Mouse (Mus musculus): ENCODE results near the gene Gm26727. TPM values are rescaled to one million over a fixed set of nuclear protein-coding genes. Genes with fewer than 3 reads are reported as not detected.
"Not testable (repeated sequence)": the region's sequence is repeated elsewhere in the genome, so short reads cannot be mapped to it uniquely, and the experiment has no call there.

The Gm26727 gene
- polyA plus RNA-seq (2012; ENCODE audit: insufficient read depth, low replicate concordance), result not detected in 2 replicates

DNA sequence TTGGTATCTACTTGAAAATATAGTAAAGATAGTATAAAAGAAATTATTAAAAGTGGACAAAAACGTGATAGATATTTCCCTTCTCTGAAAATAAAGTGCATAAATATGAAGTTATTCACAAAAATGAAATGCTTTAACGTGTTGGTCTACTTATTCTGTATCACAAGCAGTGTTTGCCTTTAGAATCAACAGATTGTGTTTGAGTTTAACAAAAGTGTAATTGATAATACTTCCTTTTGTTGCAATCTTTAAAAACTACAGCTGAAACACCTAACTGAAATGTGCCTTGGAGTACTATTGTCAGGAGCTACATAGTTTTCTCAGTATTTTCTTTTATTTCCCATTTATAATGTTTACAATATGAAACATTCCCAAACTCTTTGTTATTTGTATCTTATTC, at the start of gene Gm26727:
Gene Gm26727, minus strand, starts transcription at position 101 of the 400 bp plus-strand sequence.
- Histone ChIP-seq H3K9me3 (no peaks in the 10 kb centered on the region), H3K27me3 (replicated peaks) (no peaks in the 10 kb centered on the region), H3K4me1 (no peaks in the 10 kb centered on the region), H3K4me3 (replicated peaks) (no peak within 1 kb of the TSS), H3K36me3 (replicated peaks; ENCODE audit: low read length) (no peaks in the 10 kb centered on the region)
- TF ChIP-seq GATA1 (IDR thresholded peaks at IDR 0.05; ENCODE audit: borderline replicate concordance, low read length) (no peak), FLI1 (IDR thresholded peaks at IDR 0.05; ENCODE audit: low read length) (no peak)

DNA sequence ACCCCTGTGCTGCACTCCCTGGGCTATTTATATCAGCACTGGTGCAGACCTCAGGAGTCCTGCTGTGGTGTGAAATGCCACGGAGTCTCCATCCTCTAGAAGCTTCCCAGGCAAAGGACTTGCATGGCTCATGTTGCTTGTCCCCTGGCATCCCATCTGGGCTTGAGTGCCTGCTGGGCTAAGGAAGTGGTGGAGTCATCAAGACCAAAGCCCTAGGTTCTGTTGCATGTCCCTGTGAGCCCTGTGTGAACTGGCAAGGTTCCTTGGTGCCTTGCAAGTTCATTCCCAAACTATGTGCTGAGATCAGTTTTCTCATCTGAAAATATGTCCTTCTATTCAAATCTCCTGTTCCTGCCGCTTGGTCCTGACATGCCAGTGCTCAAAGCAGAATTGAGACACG, 48.1 kb upstream of the Gm26727 start:
- Histone ChIP-seq H3K4me3 (replicated peaks) (no peak overlapping the region), H3K9me3 (no peaks in the 10 kb centered on the region), H3K4me1 (no peaks in the 10 kb centered on the region), H3K27me3 (replicated peaks) (no peaks in the 10 kb centered on the region), H3K36me3 (replicated peaks; ENCODE audit: low read length) (no peaks in the 10 kb centered on the region)
- TF ChIP-seq GATA1 (IDR thresholded peaks at IDR 0.05; ENCODE audit: borderline replicate concordance, low read length) (no peak), FLI1 (IDR thresholded peaks at IDR 0.05; ENCODE audit: low read length) (no peak)

DNA sequence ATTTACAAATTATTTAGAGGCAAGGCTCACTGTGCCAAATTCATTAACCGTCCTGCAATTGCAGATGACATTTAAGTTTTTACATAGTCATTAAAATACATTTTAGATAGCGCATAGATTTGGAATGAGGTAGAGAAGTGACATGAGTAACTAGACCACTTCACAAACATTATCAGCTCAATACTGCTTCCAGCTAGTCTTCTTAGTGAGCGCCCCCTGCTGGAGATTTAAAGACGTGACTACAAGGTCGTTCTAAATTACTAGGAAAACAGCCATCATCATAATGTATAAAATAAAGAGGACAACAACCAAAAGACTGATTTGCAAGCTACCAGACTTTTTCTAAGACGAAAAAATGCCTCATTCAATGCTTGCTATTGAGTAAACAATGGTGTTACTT, 44.8 kb upstream of the Gm26727 start:
- Histone ChIP-seq H3K36me3 (replicated peaks; ENCODE audit: low read length) (no peaks in the 10 kb centered on the region), H3K4me1 (no peaks in the 10 kb centered on the region), H3K9me3 (0 out of 2 replicates have a peak, but pooled peaks cover 3% of the 10 kb centered on the region), H3K27me3 (replicated peaks) (no peaks in the 10 kb centered on the region), H3K4me3 (replicated peaks) (no peak overlapping the region)
- TF ChIP-seq GATA1 (IDR thresholded peaks at IDR 0.05; ENCODE audit: borderline replicate concordance, low read length) (no peak), FLI1 (IDR thresholded peaks at IDR 0.05; ENCODE audit: low read length) (no peak)

DNA sequence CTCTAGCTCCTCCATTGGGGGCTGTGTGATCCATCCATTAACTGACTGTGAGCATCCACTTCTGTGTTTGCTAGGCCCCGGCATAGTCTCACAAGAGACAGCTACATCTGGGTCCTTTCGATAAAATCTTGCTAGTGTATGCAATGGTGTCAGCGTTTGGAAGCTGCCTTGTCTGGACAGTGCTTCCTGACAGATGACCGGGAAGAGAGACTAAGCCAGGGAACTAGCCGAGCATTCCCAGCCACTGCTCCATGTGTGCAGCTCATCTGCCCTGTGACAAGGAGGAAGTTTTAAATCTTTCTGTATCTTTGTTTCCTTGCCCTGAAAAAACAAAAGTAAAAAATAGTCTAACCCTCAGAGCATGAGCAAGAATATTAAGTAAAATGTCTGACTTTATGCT, 37.0 kb upstream of the Gm26727 start:
- not testable (repeated sequence) for H3K27me3 ChIP-seq (replicated peaks); H3K36me3 ChIP-seq (replicated peaks; ENCODE audit: low read length); H3K4me1 ChIP-seq; H3K9me3 ChIP-seq; H3K4me3 ChIP-seq (replicated peaks)

DNA sequence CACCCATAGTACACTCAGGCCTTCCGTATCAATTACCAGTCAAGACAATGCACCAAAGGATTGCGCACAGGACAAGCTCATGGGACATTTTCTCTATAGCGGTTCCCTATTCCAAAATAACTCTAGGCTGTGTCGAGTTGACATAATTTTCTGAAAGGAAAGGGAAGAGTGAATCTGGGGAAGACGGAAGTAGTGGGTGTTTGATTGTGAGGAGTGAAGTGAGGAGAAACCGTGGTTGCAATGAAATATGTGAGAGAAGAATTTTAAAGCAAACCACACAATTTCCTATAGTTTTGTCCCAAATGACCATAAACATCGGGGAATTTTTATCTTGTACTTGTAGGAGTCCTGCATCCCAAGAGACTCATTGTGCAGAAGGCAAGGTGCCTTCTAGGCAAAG, 34.1 kb upstream of the Gm26727 start:
- no peak for TF ChIP-seq GATA1 (IDR thresholded peaks at IDR 0.05; ENCODE audit: borderline replicate concordance, low read length)
- TF ChIP-seq FLI1 (IDR thresholded peaks at IDR 0.05; ENCODE audit: low read length), result no peak
- H3K4me1 ChIP-seq, result no peaks in the 10 kb centered on the region
- H3K36me3 ChIP-seq (replicated peaks; ENCODE audit: low read length), result no peaks in the 10 kb centered on the region

DNA sequence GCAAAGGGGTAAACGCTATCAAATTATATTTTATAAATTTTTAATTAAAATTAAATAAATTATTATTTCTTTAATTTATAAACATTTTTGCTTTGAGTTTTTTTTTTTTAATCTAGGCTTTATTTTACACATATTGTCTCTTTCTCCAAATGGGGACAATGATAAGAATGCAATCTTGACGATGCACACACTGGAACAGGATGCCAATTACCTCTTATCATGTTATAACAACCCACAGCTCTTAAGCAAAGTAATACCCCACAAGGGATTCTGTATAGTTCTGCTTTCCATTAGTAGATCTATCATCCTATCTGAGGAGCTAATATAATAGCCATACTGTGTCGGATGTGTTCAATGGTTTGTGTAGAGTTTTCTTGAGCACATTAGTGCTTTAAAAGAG, 27.9 kb upstream of the Gm26727 start:
- Histone ChIP-seq H3K4me1 (no peaks in the 10 kb centered on the region), H3K27me3 (replicated peaks) (no peaks in the 10 kb centered on the region), H3K36me3 (replicated peaks; ENCODE audit: low read length) (no peaks in the 10 kb centered on the region), H3K4me3 (replicated peaks) (no peak overlapping the region), H3K9me3 (peaks cover 8% of the 10 kb centered on the region)
- TF ChIP-seq FLI1 (IDR thresholded peaks at IDR 0.05; ENCODE audit: low read length), result no peak
- TF ChIP-seq GATA1 (IDR thresholded peaks at IDR 0.05; ENCODE audit: borderline replicate concordance, low read length), result no peak

More for the DNA sequence above, 34.1 kb upstream of the Gm26727 start:
- Histone ChIP-seq H3K27me3 (replicated peaks) (no peaks in the 10 kb centered on the region), H3K9me3 (no peaks in the 10 kb centered on the region), H3K4me3 (replicated peaks) (no peak overlapping the region)

- no peaks in the 10 kb centered on the region for H3K9me3 ChIP-seq
- no peaks in the 10 kb centered on the region for H3K4me1 ChIP-seq
- H3K4me3 ChIP-seq (replicated peaks), result no peak overlapping the region
- no peaks in the 10 kb centered on the region for H3K36me3 ChIP-seq (replicated peaks; ENCODE audit: low read length)
- no peak for TF ChIP-seq GATA1 (IDR thresholded peaks at IDR 0.05; ENCODE audit: borderline replicate concordance, low read length)
- no peak for TF ChIP-seq FLI1 (IDR thresholded peaks at IDR 0.05; ENCODE audit: low read length)
- no peaks in the 10 kb centered on the region for H3K27me3 ChIP-seq (replicated peaks)
Measured at GRCm38 (mm10) chr2:67447206-67447605, 14.2 kb upstream of the Gm26727 start.

- TF ChIP-seq FLI1 (IDR thresholded peaks at IDR 0.05; ENCODE audit: low read length) (no peak), GATA1 (IDR thresholded peaks at IDR 0.05; ENCODE audit: borderline replicate concordance, low read length) (no peak)
- H3K4me1 ChIP-seq, result no peaks in the 10 kb centered on the region
- no peaks in the 10 kb centered on the region for H3K36me3 ChIP-seq (replicated peaks; ENCODE audit: low read length)
- H3K4me3 ChIP-seq (replicated peaks), result no peak overlapping the region
- H3K27me3 ChIP-seq (replicated peaks), result no peaks in the 10 kb centered on the region
- H3K9me3 ChIP-seq, result no peaks in the 10 kb centered on the region
Measured at GRCm38 (mm10) chr2:67446772-67447171, 13.8 kb upstream of the Gm26727 start.

GRCm38 (mm10) chr2:67445780-67446179, 12.8 kb upstream of the Gm26727 start, which contains the start of gene Xirp2:
Gene Xirp2, plus strand, starts transcription at chr2:67446002.
- H3K27me3 ChIP-seq (replicated peaks), result no peaks in the 10 kb centered on the region
- no peaks in the 10 kb centered on the region for H3K9me3 ChIP-seq
- H3K36me3 ChIP-seq (replicated peaks; ENCODE audit: low read length), result no peaks in the 10 kb centered on the region
- H3K4me3 ChIP-seq (replicated peaks), result no peak within 1 kb of the TSS
- no peaks in the 10 kb centered on the region for H3K4me1 ChIP-seq
- TF ChIP-seq FLI1 (IDR thresholded peaks at IDR 0.05; ENCODE audit: low read length), result no peak
- no peak for TF ChIP-seq GATA1 (IDR thresholded peaks at IDR 0.05; ENCODE audit: borderline replicate concordance, low read length)

- Histone ChIP-seq H3K36me3 (replicated peaks; ENCODE audit: low read length) (no peaks in the 10 kb centered on the region), H3K27me3 (replicated peaks) (no peaks in the 10 kb centered on the region), H3K4me3 (replicated peaks) (no peak overlapping the region), H3K9me3 (no peaks in the 10 kb centered on the region), H3K4me1 (no peaks in the 10 kb centered on the region)
- TF ChIP-seq GATA1 (IDR thresholded peaks at IDR 0.05; ENCODE audit: borderline replicate concordance, low read length), result no peak
Measured at GRCm38 (mm10) chr2:67438309-67438708, 5.3 kb upstream of the Gm26727 start.

DNA sequence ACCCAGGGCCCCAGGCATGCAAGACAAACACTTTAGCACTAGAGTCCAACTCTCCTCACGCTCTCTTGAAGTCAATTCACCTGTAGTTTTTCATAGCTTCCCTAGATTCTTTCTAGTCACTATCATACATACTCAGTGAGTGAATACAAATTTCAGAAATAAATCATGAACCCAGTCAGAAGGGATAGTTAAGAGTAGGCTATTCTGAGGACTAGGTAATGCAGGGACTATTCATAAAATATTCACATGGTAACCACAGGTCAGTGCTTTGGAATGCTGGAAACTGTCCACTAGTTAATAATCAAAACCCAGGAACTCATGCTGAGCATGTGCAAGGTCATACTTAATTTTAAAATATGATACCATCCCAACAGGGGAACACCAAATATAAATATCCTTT, 10.2 kb downstream of the Gm26727 start:
- no peaks in the 10 kb centered on the region for H3K36me3 ChIP-seq (replicated peaks; ENCODE audit: low read length)
- H3K4me1 ChIP-seq, result no peaks in the 10 kb centered on the region
- H3K9me3 ChIP-seq, result peaks cover 12% of the 10 kb centered on the region
- no peaks in the 10 kb centered on the region for H3K27me3 ChIP-seq (replicated peaks)
- TF ChIP-seq FLI1 (IDR thresholded peaks at IDR 0.05; ENCODE audit: low read length) (no peak), GATA1 (IDR thresholded peaks at IDR 0.05; ENCODE audit: borderline replicate concordance, low read length) (no peak)
- no peak overlapping the region for H3K4me3 ChIP-seq (replicated peaks)

All from megakaryocyte, embryonic 14.5 days (primary cell).